Mouse (Mus musculus) lung, embryonic 15.5 days (tissue): Measurements from ENCODE around the gene Tmub1. TPM values are rescaled to one million over a fixed set of nuclear protein-coding genes. Genes with fewer than 3 reads are reported as not detected.
A peak's percentile ranks its signal among the peaks of the same experiment; 100 is the strongest.

Experiments used
- ATAC-seq: fragments of 200-750 bp; cut with Nextera tagmentation; 2 replicates; pipeline ENCODE4 v1.8.0; 2017; ENCODE audit warnings: moderate number of reproducible peaks, borderline replicate concordance; ENCODE audit not compliant: low FRiP score, low TSS enrichment; ENCODE audit errors: extremely low read depth
- H3K27ac ChIP-seq: fragments of 300-500 bp; sonication (generic); 2 replicates; pipeline ENCODE4 v1.5.1; 2015; ENCODE audit warnings: moderate library complexity, mild to moderate bottlenecking, inconsistent platforms
- H3K27me3 ChIP-seq: fragments of 300-500 bp; sonication (generic); 2 replicates; pipeline ENCODE4 v1.6.1; 2015; ENCODE audit warnings: inconsistent platforms
- H3K36me3 ChIP-seq: fragments of 300-500 bp; sonication (generic); 2 replicates; pipeline ENCODE4 v1.6.1; 2015; ENCODE audit warnings: inconsistent platforms
- H3K4me1 ChIP-seq: fragments of 300-500 bp; sonication (generic); 2 replicates; pipeline ENCODE4 v1.6.1; 2015; ENCODE audit warnings: inconsistent platforms
- H3K4me2 ChIP-seq: fragments of 300-500 bp; sonication (generic); 2 replicates; pipeline ENCODE4 v1.6.1; 2015; ENCODE audit warnings: inconsistent platforms, mild to moderate bottlenecking, moderate library complexity
- H3K4me3 ChIP-seq: fragments of 300-500 bp; sonication (generic); 2 replicates; pipeline ENCODE4 v1.5.1; 2015; ENCODE audit warnings: mild to moderate bottlenecking, inconsistent platforms
- H3K9ac ChIP-seq: fragments of 300-500 bp; sonication (generic); 2 replicates; pipeline ENCODE4 v1.6.1; 2015; ENCODE audit warnings: inconsistent platforms
- H3K9me3 ChIP-seq: fragments of 300-500 bp; sonication (generic); 2 replicates; pipeline ENCODE4 v1.6.1; 2016; ENCODE audit warnings: inconsistent platforms
- WGBS: fragments of 180-500 bp; shearing (Covaris S2); methylation state at CpG from one replicate; pipeline ENCODE4 v1.1.7; 2015; 5-methylcytosine and 5-hydroxymethylcytosine counted together
- polyA plus RNA-seq: library from polyadenylated mRNA; unstranded; fragments of >200 nt; fragmentation: Nextera tagmentation; extraction: Ambion mirVana; gene quantifications from 2 replicates; pipeline ENCODE4 v1.2.1, GENCODE M21; 2015

Tmub1 gene
- 15.9 and 18.7 TPM in 2 replicates for polyA plus RNA-seq

DNA sequence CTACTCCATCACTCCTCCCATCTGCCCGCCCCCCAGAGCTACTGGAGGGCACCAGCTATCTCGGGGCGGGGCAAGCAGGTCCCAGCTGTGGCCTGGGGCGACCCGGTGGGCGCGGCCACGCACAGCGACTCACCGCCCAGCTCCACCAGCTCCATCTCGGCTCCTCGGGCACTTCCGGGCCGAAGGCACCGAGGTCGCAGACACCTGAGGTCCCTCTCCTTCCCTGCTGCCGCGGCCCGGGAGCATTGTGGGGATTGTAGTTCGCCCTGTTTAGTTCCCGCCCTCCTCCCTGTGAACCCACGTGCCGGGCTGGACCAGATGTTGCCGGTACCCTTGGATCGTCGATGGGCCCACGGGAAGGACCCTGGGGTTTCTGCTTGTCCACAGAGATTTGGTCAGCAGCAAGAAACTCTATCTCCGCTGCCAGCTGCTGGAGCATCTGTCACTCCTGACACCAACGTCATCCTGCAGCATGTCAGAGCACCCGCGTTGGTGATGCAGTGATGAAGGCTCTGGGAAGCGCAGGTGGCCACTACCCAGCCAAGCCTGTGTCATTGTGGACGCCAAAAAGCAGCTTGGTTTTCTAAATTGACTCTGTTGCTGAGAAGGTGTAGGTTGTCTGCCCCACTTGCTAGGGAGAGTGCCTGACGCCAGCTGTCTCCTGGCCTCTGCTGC is at the start of gene Tmub1:
Tmub1 (minus strand) TSS at position 231 of the 675 bp plus-strand sequence.
- peaks cover 40% of the 10 kb centered on the region for H3K4me1 ChIP-seq
- peaks cover 7% of the 10 kb centered on the region; the same call in 1 of the 2 replicates for H3K36me3 ChIP-seq
- no peaks in the 10 kb centered on the region for H3K27me3 ChIP-seq
- H3K4me2 ChIP-seq, result peak within 1 kb of the TSS; percentile 81
- peak within 1 kb of the TSS; percentile 54 for H3K4me3 ChIP-seq
- peak within 1 kb of the TSS; percentile 56 for H3K9ac ChIP-seq
- 2% methylated on average over 34 of the region's 34 CpGs for WGBS
- no peaks in the 10 kb centered on the region for H3K9me3 ChIP-seq
- no peak within 1 kb of the TSS for H3K27ac ChIP-seq
- peak; percentile 17 for ATAC-seq

DNA sequence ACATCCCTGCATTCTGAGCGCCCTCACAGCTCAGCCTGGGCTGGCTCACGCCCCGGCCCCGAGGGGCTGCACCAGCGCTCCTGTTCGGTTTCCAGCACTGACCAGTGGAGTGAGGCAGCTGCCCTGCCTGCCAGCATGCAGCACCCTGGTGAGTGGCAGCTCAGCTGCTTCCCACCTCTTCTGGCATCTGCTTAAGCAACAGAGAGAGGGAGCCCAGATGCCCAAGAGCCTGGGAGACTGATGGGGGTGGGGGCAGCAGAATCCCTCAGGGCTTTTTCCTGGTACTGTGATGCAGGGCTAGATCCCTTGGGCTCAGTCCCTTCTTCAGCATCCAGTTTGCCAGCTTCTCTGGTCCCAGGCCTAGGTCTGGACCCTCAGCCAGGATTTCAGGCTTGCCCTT is 49.1 kb upstream of the Tmub1 start:
- Histone ChIP-seq H3K9ac (no peak overlapping the region), H3K36me3 (peaks cover 91% of the 10 kb centered on the region), H3K27me3 (no peaks in the 10 kb centered on the region), H3K9me3 (no peaks in the 10 kb centered on the region), H3K4me3 (no peak overlapping the region), H3K4me1 (no peaks in the 10 kb centered on the region), H3K4me2 (no peak overlapping the region), H3K27ac (no peak overlapping the region)
- ATAC-seq, result no peak
- 67% methylated on average over 6 of the region's 6 CpGs for WGBS

DNA sequence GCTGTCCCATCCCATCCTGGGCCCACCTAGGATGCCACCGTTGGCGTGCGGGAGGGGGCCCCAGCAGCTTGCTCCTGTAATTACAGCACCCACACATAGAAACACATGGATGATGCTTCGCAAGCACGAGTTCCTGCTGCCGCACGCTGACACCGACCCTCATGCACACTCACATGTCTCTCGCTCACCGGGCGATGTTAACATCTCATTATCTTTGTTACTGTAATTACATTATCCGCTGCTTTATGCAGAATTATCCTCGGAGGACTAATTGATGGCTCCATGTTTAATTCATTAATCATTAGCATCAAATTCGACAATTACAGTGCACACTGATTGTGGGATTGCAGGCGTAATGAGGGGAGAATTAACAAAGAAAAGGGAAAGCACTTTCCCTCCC is 47.4 kb upstream of the Tmub1 start:
- Histone ChIP-seq H3K9me3 (no peaks in the 10 kb centered on the region), H3K9ac (no peak overlapping the region), H3K4me2 (no peak overlapping the region), H3K36me3 (peaks cover 91% of the 10 kb centered on the region), H3K27ac (no peak overlapping the region), H3K4me3 (no peak overlapping the region), H3K27me3 (no peaks in the 10 kb centered on the region), H3K4me1 (no peaks in the 10 kb centered on the region)
- 88% methylated on average over 15 of the region's 15 CpGs for WGBS
- ATAC-seq, result no peak

GRCm38 (mm10) chr5:24492546-24493285 is 45.1 kb upstream of the Tmub1 start:
- no peak for ATAC-seq
- Histone ChIP-seq H3K4me1 (no peaks in the 10 kb centered on the region), H3K9me3 (no peaks in the 10 kb centered on the region)

DNA sequence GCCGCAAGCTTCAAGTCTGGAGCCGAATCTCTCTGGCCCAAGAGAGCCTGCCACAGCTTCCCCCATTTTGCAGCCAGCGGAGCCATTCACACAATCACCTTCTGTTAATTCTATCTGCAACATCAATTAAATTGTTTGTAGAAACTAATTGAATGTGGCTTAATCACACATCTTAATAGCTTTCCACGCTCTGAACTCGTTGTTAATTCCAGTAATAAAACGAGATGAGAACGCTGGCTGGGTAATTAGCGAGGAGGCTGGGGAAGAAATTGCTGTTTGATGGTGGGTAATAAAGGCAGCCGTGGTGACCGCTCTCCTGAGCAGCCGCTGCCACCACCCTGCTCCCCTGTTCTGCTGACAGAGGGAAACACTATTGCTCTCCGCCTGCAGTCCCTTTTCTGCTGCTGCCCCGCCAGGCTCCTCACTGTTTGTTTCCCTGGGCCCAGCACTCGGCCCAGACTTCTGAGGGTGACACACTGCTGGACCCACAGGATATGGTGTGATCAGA is 42.8 kb upstream of the Tmub1 start:
- Histone ChIP-seq H3K4me2 (no peak overlapping the region), H3K4me1 (0 out of 2 replicates have a peak, but pooled peaks cover 4% of the 10 kb centered on the region), H3K27ac (no peak overlapping the region), H3K9me3 (no peaks in the 10 kb centered on the region), H3K9ac (no peak overlapping the region), H3K4me3 (no peak overlapping the region), H3K36me3 (peaks cover 93% of the 10 kb centered on the region), H3K27me3 (no peaks in the 10 kb centered on the region)
- no peak for ATAC-seq
- WGBS, result 83% methylated on average over 14 of the region's 14 CpGs

More at GRCm38 (mm10) chr5:24492546-24493285, 45.1 kb upstream of the Tmub1 start:
- WGBS, result 75% methylated on average over 16 of the region's 16 CpGs
- no peak overlapping the region for H3K4me2 ChIP-seq
- no peaks in the 10 kb centered on the region for H3K27me3 ChIP-seq
- no peak overlapping the region for H3K9ac ChIP-seq
- peaks cover 93% of the 10 kb centered on the region for H3K36me3 ChIP-seq
- no peak overlapping the region for H3K4me3 ChIP-seq
- H3K27ac ChIP-seq, result 0 out of 2 replicates have a peak overlapping the region, but pooled peaks have one; percentile 10

GRCm38 (mm10) chr5:24486738-24487137 is 39.1 kb upstream of the Tmub1 start:
- no peak for ATAC-seq
- WGBS, result 86% methylated on average over 5 of the region's 5 CpGs
- Histone ChIP-seq H3K27ac (no peak overlapping the region), H3K4me1 (peaks cover 17% of the 10 kb centered on the region), H3K27me3 (no peaks in the 10 kb centered on the region), H3K9ac (no peak overlapping the region), H3K36me3 (peaks cover 85% of the 10 kb centered on the region), H3K4me2 (no peak overlapping the region), H3K4me3 (no peak overlapping the region), H3K9me3 (no peaks in the 10 kb centered on the region)

DNA sequence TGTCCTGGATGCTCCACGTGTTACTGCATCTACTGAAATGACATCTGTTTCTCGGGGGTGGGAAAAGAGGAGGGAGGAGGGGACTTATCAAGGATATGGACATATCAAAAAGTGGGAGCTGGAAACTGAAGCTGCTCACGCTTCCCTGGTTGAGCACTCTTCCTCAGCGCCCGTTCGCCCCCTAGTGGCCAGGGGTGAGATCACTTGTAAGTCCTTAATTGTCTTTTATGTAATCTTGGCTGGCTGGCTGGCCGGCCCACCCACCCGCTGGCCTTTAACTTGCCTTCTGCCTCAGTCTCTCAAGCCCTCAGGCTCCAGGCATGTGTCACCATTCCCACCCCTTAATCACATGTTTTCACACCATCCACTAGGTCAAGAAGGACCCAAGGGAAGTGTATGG is 38.4 kb upstream of the Tmub1 start:
- H3K27ac ChIP-seq, result no peak overlapping the region
- peaks cover 81% of the 10 kb centered on the region for H3K36me3 ChIP-seq
- H3K4me1 ChIP-seq, result peaks cover 17% of the 10 kb centered on the region
- WGBS, result 2% methylated on average over 8 of the region's 8 CpGs
- no peaks in the 10 kb centered on the region for H3K9me3 ChIP-seq
- no peak overlapping the region for H3K9ac ChIP-seq
- H3K4me3 ChIP-seq, result no peak overlapping the region
- no peak overlapping the region for H3K4me2 ChIP-seq
- no peak for ATAC-seq
- no peaks in the 10 kb centered on the region for H3K27me3 ChIP-seq

- Histone ChIP-seq H3K4me1 (peaks cover 17% of the 10 kb centered on the region), H3K9ac (no peak overlapping the region), H3K27me3 (no peaks in the 10 kb centered on the region), H3K9me3 (no peaks in the 10 kb centered on the region), H3K4me3 (no peak overlapping the region), H3K4me2 (no peak overlapping the region), H3K27ac (no peak overlapping the region), H3K36me3 (peaks cover 81% of the 10 kb centered on the region)
- no peak for ATAC-seq
- 56% methylated on average over 22 of the region's 22 CpGs for WGBS
These were observed 37.3 kb upstream of the Tmub1 start for GRCm38 (mm10) chr5:24484963-24485362.

- Histone ChIP-seq H3K9me3 (no peaks in the 10 kb centered on the region), H3K4me2 (no peak overlapping the region), H3K4me1 (peaks cover 17% of the 10 kb centered on the region), H3K36me3 (peaks cover 81% of the 10 kb centered on the region), H3K27me3 (no peaks in the 10 kb centered on the region), H3K4me3 (no peak overlapping the region), H3K9ac (no peak overlapping the region), H3K27ac (peak overlapping the region; percentile 43; the same call in 1 of the 2 replicates)
- WGBS, result 26% methylated on average over 11 of the region's 11 CpGs
- no peak for ATAC-seq
These were observed 35.7 kb upstream of the Tmub1 start for GRCm38 (mm10) chr5:24483326-24483725.

- H3K36me3 ChIP-seq, result peaks cover 81% of the 10 kb centered on the region
These were observed 34.8 kb upstream of the Tmub1 start for GRCm38 (mm10) chr5:24482247-24483079.

DNA sequence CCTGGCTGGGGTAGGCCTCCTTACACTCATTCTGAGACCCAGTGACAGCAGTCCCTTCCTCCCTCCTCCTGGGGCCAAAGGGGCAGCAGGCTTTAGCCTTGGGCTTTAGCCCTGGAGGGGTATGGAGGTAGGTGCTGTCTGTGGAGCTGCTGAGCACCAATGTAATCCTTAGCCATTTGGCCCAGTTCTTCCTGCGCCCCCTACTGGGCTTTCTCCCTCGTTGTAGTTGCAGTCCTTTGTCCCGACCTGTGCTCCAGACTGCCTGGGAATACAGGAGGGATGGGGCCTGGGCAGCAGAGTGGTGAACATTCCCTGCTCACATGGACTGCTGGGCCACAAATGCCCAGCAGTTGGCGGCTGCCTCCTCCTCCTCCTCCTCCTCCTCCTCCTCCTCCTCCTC is 34.0 kb upstream of the Tmub1 start:
- H3K4me3 ChIP-seq, result no peak overlapping the region
- H3K36me3 ChIP-seq, result peaks cover 81% of the 10 kb centered on the region
- no peak overlapping the region for H3K9ac ChIP-seq
- H3K27me3 ChIP-seq, result no peaks in the 10 kb centered on the region
- no peak overlapping the region for H3K27ac ChIP-seq
- ATAC-seq, result no peak
- H3K4me1 ChIP-seq, result peaks cover 18% of the 10 kb centered on the region
- 14% methylated on average over 4 of the region's 4 CpGs for WGBS
- no peak overlapping the region for H3K4me2 ChIP-seq
- H3K9me3 ChIP-seq, result no peaks in the 10 kb centered on the region

More at GRCm38 (mm10) chr5:24482247-24483079, 34.8 kb upstream of the Tmub1 start:
- no peak overlapping the region for H3K4me3 ChIP-seq
- H3K4me1 ChIP-seq, result peaks cover 17% of the 10 kb centered on the region
- H3K4me2 ChIP-seq, result no peak overlapping the region
- ATAC-seq, result 0 out of 2 replicates have a peak, but pooled peaks have one; percentile 2
- no peaks in the 10 kb centered on the region for H3K27me3 ChIP-seq
- H3K9ac ChIP-seq, result no peak overlapping the region
- H3K27ac ChIP-seq, result peak overlapping the region; percentile 43; the same call in 1 of the 2 replicates
- no peaks in the 10 kb centered on the region for H3K9me3 ChIP-seq
- 57% methylated on average over 40 of the region's 41 CpGs for WGBS
